Mouse (Mus musculus) lung, postnatal 0 days (tissue): ENCODE results near the gene Atp2b2.

Experiments used
- CTCF ChIP-seq: IDR thresholded peaks from 2 replicates; pipeline ENCODE4 v1.5.1; 2016; ENCODE audit warnings: antibody characterized with exemption, mild to moderate bottlenecking
- EP300 ChIP-seq: IDR thresholded peaks from 2 replicates; pipeline ENCODE4 v1.6.1; 2016; ENCODE audit warnings: antibody characterized with exemption, mild to moderate bottlenecking, control low read depth

DNA sequence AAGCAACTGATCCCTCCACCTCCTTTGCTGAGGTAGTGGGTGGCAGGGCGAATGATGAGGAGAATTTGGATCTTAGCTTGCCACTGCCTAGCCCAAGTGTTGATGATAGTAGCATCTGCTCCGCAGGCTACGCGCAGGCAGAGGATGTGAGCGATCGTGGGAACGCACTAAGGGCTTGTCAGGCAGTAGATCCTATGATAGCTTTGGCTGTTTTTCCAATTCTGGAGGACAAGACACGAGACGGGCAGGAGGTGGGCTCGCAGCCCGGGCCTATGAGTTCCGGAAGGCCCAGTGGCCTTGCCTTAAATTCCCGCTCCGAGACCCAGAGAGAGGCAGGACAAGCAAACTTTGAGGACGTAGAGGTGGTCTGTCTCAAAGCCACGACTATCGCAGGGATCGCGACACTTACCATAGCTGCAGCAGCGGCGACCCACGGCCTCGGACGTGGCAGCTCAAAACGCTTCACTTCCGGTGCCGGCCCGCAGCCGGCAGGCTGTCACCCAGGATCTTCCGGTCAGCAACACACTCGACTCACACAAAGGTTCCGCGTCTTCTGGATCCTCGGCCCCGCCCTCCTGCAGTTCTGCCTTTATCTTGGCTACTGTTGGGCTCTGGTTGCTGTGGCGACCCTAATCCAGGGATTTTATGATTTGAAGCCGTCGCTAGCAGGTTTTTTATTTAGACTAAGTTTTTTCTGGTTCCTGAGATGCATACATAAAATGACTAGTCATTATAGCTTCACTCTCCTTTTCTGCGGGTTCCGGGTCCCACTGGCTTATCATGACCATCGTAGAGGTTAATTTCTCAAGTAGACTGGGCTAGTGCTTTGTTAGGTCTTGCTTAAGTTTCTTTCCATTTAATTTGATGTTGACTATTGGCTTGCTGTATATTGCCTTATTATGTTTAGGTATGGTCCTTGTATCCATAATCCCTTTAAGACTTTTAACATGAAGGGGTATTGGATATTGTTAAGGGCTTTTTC, 301.9 kb downstream of the Atp2b2 start, which contains the start of gene Sec13:
- peak; percentile 37; the same call in 1 of the 2 replicates for TF ChIP-seq EP300
- TF ChIP-seq CTCF, result no peak; the same call in 1 of the 2 replicates
